Mouse (Mus musculus) liver, embryonic 14.5 days (tissue): ENCODE results near the gene Cryaa.

Source experiments
- CTCF ChIP-seq: IDR thresholded peaks from 2 replicates; pipeline ENCODE4 v1.5.1; 2016; ENCODE audit warnings: antibody characterized with exemption, low read depth, control low read depth
- EP300 ChIP-seq: IDR thresholded peaks from 2 replicates; pipeline ENCODE4 v1.6.1; 2016; ENCODE audit warnings: antibody characterized with exemption, low read depth

- TF ChIP-seq CTCF (no peak), EP300 (no peak)
Measured at GRCm38 (mm10) chr17:31715006-31715405, 37.4 kb downstream of the Cryaa start.
